In the genomic region with DNA sequence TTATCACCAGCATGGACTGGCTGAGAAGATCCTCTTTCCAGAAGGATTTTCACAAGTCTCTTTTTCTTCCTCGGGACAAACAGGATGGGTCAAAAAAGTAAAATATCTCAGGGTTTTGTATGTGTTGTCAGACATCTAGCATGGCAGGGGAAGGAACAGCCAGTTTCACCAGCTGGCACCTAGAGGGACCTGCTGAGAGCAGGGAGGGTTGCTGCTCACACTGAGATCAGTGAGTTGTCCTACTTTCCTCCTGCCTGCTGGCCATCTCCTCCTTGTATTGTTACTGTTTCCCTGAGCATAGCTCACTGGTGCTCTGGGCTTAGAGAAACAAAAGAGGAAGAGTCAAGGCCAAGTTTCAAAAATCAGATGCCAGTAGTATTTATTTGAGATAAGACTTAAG, we compare ENCODE assay signal across 26 mouse cellular contexts.
A peak's percentile ranks its signal among the peaks of the same experiment; 100 is the strongest.
DNase-seq lines count a peak whose midpoint lies in the region; ATAC-seq lines count a peak whose summit lies in the region.
"Had no signal": no experiment of that assay in that cellular context is flagged by ENCODE, and none has a peak within 500 bp of the region (broad histone marks: within the 10 kb centered on the region; RNA-seq: fewer than 3 reads in every experiment).

No protein-coding gene starts in this region.

- no peak for ATAC-seq in kidney, embryonic 14.5 days (ENCODE audit: low FRiP score, low TSS enrichment)
- ATAC-seq: forebrain, embryonic 14.5 days; hindbrain, embryonic 16.5 days; inflammation-experienced regulatory T-cells, adult 6 months; intestine, postnatal 0 days; Patski had no signal

- H3K9me3 ChIP-seq in kidney, embryonic 14.5 days (ENCODE audit: control insufficient read depth, low read length): no peaks in the 10 kb centered on the region
- H3K9me3 ChIP-seq: embryonic facial prominence, embryonic 15.5 days; forebrain, embryonic 10.5 days; heart, embryonic 12.5 days; hindbrain, embryonic 12.5 days had no signal

- H3K4me1 ChIP-seq in kidney, embryonic 14.5 days (ENCODE audit: control insufficient read depth, insufficient read depth, low read length): no peaks in the 10 kb centered on the region
- H3K4me1 ChIP-seq: embryonic facial prominence, embryonic 15.5 days; forebrain, embryonic 10.5 days; hindbrain, embryonic 12.5 days had no signal

- no peak overlapping the region for H3K4me3 ChIP-seq in kidney, embryonic 14.5 days (ENCODE audit: low read length)
- H3K4me3 ChIP-seq: embryonic facial prominence, embryonic 15.5 days; erythroblast, embryonic 14.5 days; forebrain, embryonic 10.5 days; heart, adult 2 months; heart, embryonic 12.5 days; hindbrain, embryonic 12.5 days had no signal

- no peak overlapping the region for H3K27ac ChIP-seq in kidney, embryonic 14.5 days (ENCODE audit: low read depth, low read length)
- H3K27ac ChIP-seq: embryonic facial prominence, embryonic 15.5 days; forebrain, embryonic 10.5 days; heart, adult 2 months; hindbrain, embryonic 12.5 days had no signal

- H3K36me3 ChIP-seq in kidney, embryonic 14.5 days (ENCODE audit: control insufficient read depth, insufficient read depth, low read length): no peaks in the 10 kb centered on the region
- H3K36me3 ChIP-seq: embryonic facial prominence, embryonic 15.5 days; forebrain, embryonic 10.5 days; heart, embryonic 12.5 days; hindbrain, embryonic 12.5 days had no signal

- H3K4me2 ChIP-seq in kidney, embryonic 14.5 days (replicated peaks; ENCODE audit: low read depth, low read length): no peak overlapping the region
- H3K4me2 ChIP-seq: embryonic facial prominence, embryonic 15.5 days; heart, embryonic 12.5 days; hindbrain, embryonic 12.5 days had no signal

- H3K27me3 ChIP-seq in kidney, embryonic 14.5 days (ENCODE audit: control insufficient read depth, insufficient read depth, low read length): no peaks in the 10 kb centered on the region
- H3K27me3 ChIP-seq: CH12.LX; embryonic facial prominence, embryonic 15.5 days; heart, embryonic 12.5 days; hindbrain, embryonic 12.5 days; Patski had no signal

- H3K9ac ChIP-seq in kidney, embryonic 14.5 days (ENCODE audit: low read depth, low read length): no peak overlapping the region
- H3K9ac ChIP-seq: embryonic facial prominence, embryonic 15.5 days; heart, embryonic 12.5 days; hindbrain, embryonic 12.5 days had no signal

- peak; percentile 98 for DNase-seq in brain, adult 2 months (ENCODE audit: low read depth, low spot score)
- DNase-seq in cerebellum, adult 11-12 months: peak; percentile 95
- DNase-seq in cerebellum, adult 9-10 months: peak; percentile 95
- DNase-seq in cerebellum, postnatal 25 days: peak; percentile 86 to 88
- no peak for DNase-seq in heart, postnatal 14 days
- no peak for DNase-seq in kidney, postnatal 36 days
- no peak for DNase-seq in right cerebral cortex, postnatal 25 days
- DNase-seq: adrenal gland, adult 2 months; adrenal gland, postnatal 25 days; embryo, embryonic 11 days; gastrocnemius, postnatal 14 days; heart, adult 2 months; heart, postnatal 4 days; kidney, adult 8-10 months had no signal

- WGBS in kidney, embryonic 14.5 days: 52% methylated on average over 1 of the region's 1 CpGs

- intact Hi-C loops in heart, postnatal 14 days (cut with DNase I): no loop called here

Comparison
In these comparisons a context has a peak if more than half of its experiments do, and no peak if none do; other contexts are left out.
1. DNase-seq: peak in brain, adult 2 months (single experiment), cerebellum, adult 11-12 months (single experiment), cerebellum, adult 9-10 months (single experiment) and cerebellum, postnatal 25 days (2 of 2); none in heart, postnatal 14 days (0 of 2), kidney, postnatal 36 days (0 of 2) and right cerebral cortex, postnatal 25 days (single experiment).